Mouse (Mus musculus): Measurements from ENCODE around the gene Kcnq2. TPM values are rescaled to one million over a fixed set of nuclear protein-coding genes. Genes with fewer than 3 reads are reported as not detected.

Gene Kcnq2
- total RNA-seq (2014; rRNA removed) (134 and 162 TPM in 2 replicates), polyA plus RNA-seq (2015; fragmentation: Nextera tagmentation; extraction: Ambion mirVana) (33.8 and 40.6 TPM in 2 replicates)

GRCm38 (mm10) chr2:181134591-181135445 lies at the start of gene Kcnq2:
Kcnq2 (minus strand) TSS chr2:181135300.
- under 1% methylated on average over 86 of the region's 104 CpGs for WGBS
- Histone ChIP-seq H3K27ac (ENCODE audit: low read depth, low read length) (peak within 1 kb of the TSS; percentile 97), H3K36me3 (ENCODE audit: insufficient read depth, low read length) (no peaks in the 10 kb centered on the region), H3K4me2 (ENCODE audit: low read depth, low read length, poor library complexity, severe bottlenecking) (peak within 1 kb of the TSS; percentile 52), H3K27me3 (ENCODE audit: insufficient read depth, low read length) (no peaks in the 10 kb centered on the region; the same call in 1 of the 2 replicates), H3K9me3 (ENCODE audit: low read length) (no peaks in the 10 kb centered on the region), H3K4me1 (ENCODE audit: insufficient read depth, low read length) (peaks cover 10% of the 10 kb centered on the region), H3K4me3 (ENCODE audit: low read depth, low read length) (peak within 1 kb of the TSS; percentile 82), H3K9ac (replicated peaks; ENCODE audit: low read length, poor library complexity, severe bottlenecking) (peak within 1 kb of the TSS; percentile 98)
- ATAC-seq (ENCODE audit: low FRiP score): peak; percentile 70
- no peak for TF ChIP-seq CTCF (IDR thresholded peaks at IDR 0.05)
- DNase-seq (ENCODE audit: low spot score): peak; percentile 53

GRCm38 (mm10) chr2:181180898-181181297 lies 45.8 kb upstream of the Kcnq2 start:
- Histone ChIP-seq H3K27me3 (ENCODE audit: insufficient read depth, low read length) (no peaks in the 10 kb centered on the region), H3K4me3 (ENCODE audit: low read depth, low read length) (no peak overlapping the region), H3K9ac (replicated peaks; ENCODE audit: low read length, poor library complexity, severe bottlenecking) (no peak overlapping the region), H3K4me2 (ENCODE audit: low read depth, low read length, poor library complexity, severe bottlenecking) (no peak overlapping the region), H3K9me3 (ENCODE audit: low read length) (no peaks in the 10 kb centered on the region), H3K36me3 (ENCODE audit: insufficient read depth, low read length) (no peaks in the 10 kb centered on the region), H3K27ac (ENCODE audit: low read depth, low read length) (no peak overlapping the region), H3K4me1 (ENCODE audit: insufficient read depth, low read length) (no peaks in the 10 kb centered on the region)
- WGBS: 83% methylated on average over 6 of the region's 6 CpGs
- no peak for TF ChIP-seq CTCF (IDR thresholded peaks at IDR 0.05)
- no peak for DNase-seq (ENCODE audit: low spot score)
- no peak for ATAC-seq (ENCODE audit: low FRiP score)

DNA sequence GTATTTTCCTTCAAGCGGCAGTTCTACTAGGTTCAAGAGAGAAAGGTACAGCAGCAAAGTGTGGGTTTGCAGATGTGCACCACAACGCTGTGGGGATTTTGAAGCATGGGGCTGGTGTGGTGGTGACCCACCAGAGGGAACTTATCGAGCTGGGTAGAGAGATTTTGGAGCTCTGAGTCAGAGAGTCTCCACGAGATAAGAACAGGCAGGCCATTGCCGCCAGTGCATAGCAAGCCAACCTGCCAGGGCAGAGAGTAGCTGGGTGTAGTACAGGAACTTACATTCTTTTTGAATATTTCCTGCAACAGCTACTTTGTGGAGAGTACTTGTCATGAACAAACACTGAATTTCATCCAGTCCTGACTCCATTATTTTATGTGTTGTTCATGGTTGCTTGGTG lies 43.4 kb upstream of the Kcnq2 start:
- Histone ChIP-seq H3K9ac (replicated peaks; ENCODE audit: low read length, poor library complexity, severe bottlenecking) (no peak overlapping the region), H3K9me3 (ENCODE audit: low read length) (no peaks in the 10 kb centered on the region), H3K4me3 (ENCODE audit: low read depth, low read length) (no peak overlapping the region), H3K27me3 (ENCODE audit: insufficient read depth, low read length) (no peaks in the 10 kb centered on the region), H3K36me3 (ENCODE audit: insufficient read depth, low read length) (no peaks in the 10 kb centered on the region), H3K27ac (ENCODE audit: low read depth, low read length) (no peak overlapping the region), H3K4me1 (ENCODE audit: insufficient read depth, low read length) (no peaks in the 10 kb centered on the region), H3K4me2 (ENCODE audit: low read depth, low read length, poor library complexity, severe bottlenecking) (no peak overlapping the region)
- DNase-seq (ENCODE audit: low spot score) (no peak), ATAC-seq (ENCODE audit: low FRiP score) (no peak)
- 88% methylated on average over 5 of the region's 5 CpGs for WGBS
- no peak for TF ChIP-seq CTCF (IDR thresholded peaks at IDR 0.05)

- no peak for TF ChIP-seq CTCF (IDR thresholded peaks at IDR 0.05)
- Histone ChIP-seq H3K27ac (ENCODE audit: low read depth, low read length) (no peak overlapping the region), H3K36me3 (ENCODE audit: insufficient read depth, low read length) (no peaks in the 10 kb centered on the region), H3K4me3 (ENCODE audit: low read depth, low read length) (no peak overlapping the region), H3K4me2 (ENCODE audit: low read depth, low read length, poor library complexity, severe bottlenecking) (no peak overlapping the region), H3K9ac (replicated peaks; ENCODE audit: low read length, poor library complexity, severe bottlenecking) (no peak overlapping the region), H3K4me1 (ENCODE audit: insufficient read depth, low read length) (no peaks in the 10 kb centered on the region), H3K9me3 (ENCODE audit: low read length) (no peaks in the 10 kb centered on the region), H3K27me3 (ENCODE audit: insufficient read depth, low read length) (no peaks in the 10 kb centered on the region)
- ATAC-seq (ENCODE audit: low FRiP score) (no peak), DNase-seq (ENCODE audit: low spot score) (no peak)
- WGBS: 77% methylated on average over 3 of the region's 3 CpGs
Measured at GRCm38 (mm10) chr2:181178015-181178414, 42.9 kb upstream of the Kcnq2 start.

DNA sequence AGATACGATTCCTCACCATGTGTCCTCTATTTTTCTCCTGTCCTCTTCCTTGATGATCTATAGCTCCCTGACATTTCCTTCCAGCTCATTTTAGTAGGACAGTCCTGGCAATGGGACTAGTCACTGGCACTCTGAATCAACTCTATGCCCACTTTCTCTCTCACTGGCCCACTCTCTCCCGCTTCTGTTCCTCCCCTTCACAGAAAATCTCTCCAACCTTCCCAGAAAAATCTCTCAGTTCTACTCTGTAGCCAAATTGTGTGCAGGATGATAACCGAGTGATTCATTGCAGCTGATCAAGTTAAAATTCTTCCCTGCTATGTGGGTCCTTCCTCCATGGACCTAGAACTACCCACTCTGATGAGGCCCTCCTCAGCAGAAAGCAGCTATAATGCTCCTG lies 39.5 kb upstream of the Kcnq2 start:
- Histone ChIP-seq H3K4me2 (ENCODE audit: low read depth, low read length, poor library complexity, severe bottlenecking) (no peak overlapping the region), H3K9me3 (ENCODE audit: low read length) (no peaks in the 10 kb centered on the region), H3K27me3 (ENCODE audit: insufficient read depth, low read length) (no peaks in the 10 kb centered on the region), H3K36me3 (ENCODE audit: insufficient read depth, low read length) (no peaks in the 10 kb centered on the region), H3K4me3 (ENCODE audit: low read depth, low read length) (no peak overlapping the region), H3K27ac (ENCODE audit: low read depth, low read length) (no peak overlapping the region), H3K4me1 (ENCODE audit: insufficient read depth, low read length) (no peaks in the 10 kb centered on the region), H3K9ac (replicated peaks; ENCODE audit: low read length, poor library complexity, severe bottlenecking) (no peak overlapping the region)
- ATAC-seq (ENCODE audit: low FRiP score): no peak
- WGBS: 90% methylated on average over 3 of the region's 3 CpGs
- DNase-seq (ENCODE audit: low spot score): no peak
- no peak for TF ChIP-seq CTCF (IDR thresholded peaks at IDR 0.05)

DNA sequence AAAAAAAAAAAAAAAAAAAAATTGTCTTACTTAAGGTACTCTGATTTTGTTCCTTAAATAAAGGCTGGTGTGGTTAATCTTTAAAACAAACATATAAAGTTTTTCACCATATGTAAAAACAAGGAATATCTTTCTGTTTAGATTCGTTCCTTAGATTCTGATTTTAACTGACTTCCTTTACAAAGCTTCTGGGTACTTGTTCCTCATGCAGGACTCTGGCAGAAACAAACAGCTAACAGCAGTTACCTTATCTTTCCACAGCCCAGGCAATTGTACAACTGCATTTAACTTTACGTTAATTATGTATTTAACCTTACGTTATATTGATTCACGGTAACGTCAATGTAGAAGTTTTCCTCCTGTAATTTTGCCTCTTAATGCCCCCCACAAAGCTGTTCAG lies 31.4 kb upstream of the Kcnq2 start:
- H3K36me3 ChIP-seq (ENCODE audit: insufficient read depth, low read length): no peaks in the 10 kb centered on the region
- H3K4me3 ChIP-seq (ENCODE audit: low read depth, low read length): no peak overlapping the region
- H3K4me2 ChIP-seq (ENCODE audit: low read depth, low read length, poor library complexity, severe bottlenecking): no peak overlapping the region
- no peaks in the 10 kb centered on the region for H3K4me1 ChIP-seq (ENCODE audit: insufficient read depth, low read length)
- no peaks in the 10 kb centered on the region for H3K9me3 ChIP-seq (ENCODE audit: low read length)
- 83% methylated on average over 5 of the region's 5 CpGs for WGBS
- ATAC-seq (ENCODE audit: low FRiP score) (no peak), DNase-seq (ENCODE audit: low spot score) (no peak)
- no peak overlapping the region for H3K9ac ChIP-seq (replicated peaks; ENCODE audit: low read length, poor library complexity, severe bottlenecking)
- H3K27me3 ChIP-seq (ENCODE audit: insufficient read depth, low read length): no peaks in the 10 kb centered on the region
- no peak overlapping the region for H3K27ac ChIP-seq (ENCODE audit: low read depth, low read length)
- no peak for TF ChIP-seq CTCF (IDR thresholded peaks at IDR 0.05)

All from midbrain, postnatal 0 days (tissue).